Mouse (Mus musculus) C2C12 (cell line): ENCODE data around the gene Spats2l. TPM values are rescaled to one million over a fixed set of nuclear protein-coding genes. Genes with fewer than 3 reads are reported as not detected.

ENCODE experiments used
- H3K27me3 ChIP-seq: one replicate; pipeline ENCODE4 v1.6.1; 2011; ENCODE audit not compliant: control insufficient read depth, insufficient read depth, insufficient read length
- H3K36me3 ChIP-seq: one replicate; pipeline ENCODE4 v1.6.1; 2011; ENCODE audit not compliant: control insufficient read depth, insufficient read depth
- H3K4me3 ChIP-seq: one replicate; pipeline ENCODE4 v1.5.1; 2011; ENCODE audit warnings: mild to moderate bottlenecking, control low read depth; ENCODE audit not compliant: poor library complexity, insufficient read depth, severe bottlenecking
- H3K79me2 ChIP-seq: one replicate; pipeline ENCODE4 v1.6.1; 2011; ENCODE audit not compliant: control insufficient read depth, insufficient read depth
- H3K79me3 ChIP-seq: one replicate; pipeline ENCODE4 v1.6.1; 2011; ENCODE audit warnings: low read depth, control low read depth
- H3ac ChIP-seq: one replicate; pipeline ENCODE3; 2011; ENCODE audit warnings: low read depth; ENCODE audit not compliant: control insufficient read depth, insufficient read length
- CEBPB ChIP-seq: IDR thresholded peaks from one replicate; pipeline ENCODE4 v1.6.1; 2011; ENCODE audit warnings: low read depth, mild to moderate bottlenecking, control low read depth, moderate library complexity
- CTCF ChIP-seq: IDR thresholded peaks from one replicate; pipeline ENCODE4 v1.5.1; 2011; ENCODE audit not compliant: control insufficient read depth, insufficient read depth, insufficient read length
- FOSL1 ChIP-seq: IDR thresholded peaks from one replicate; pipeline ENCODE4 v1.8.0; 2011; ENCODE audit warnings: mild to moderate bottlenecking, low read length; ENCODE audit not compliant: poor library complexity, insufficient read depth, severe bottlenecking
- MAX ChIP-seq: IDR thresholded peaks from one replicate; pipeline ENCODE4 v1.6.1; 2011; ENCODE audit warnings: mild to moderate bottlenecking, control low read depth
- MYOD1 ChIP-seq: IDR thresholded peaks from one replicate; pipeline ENCODE4 v1.6.1; 2011; ENCODE audit warnings: low read depth; ENCODE audit not compliant: control insufficient read depth, insufficient read length
- MYOG ChIP-seq: IDR thresholded peaks from one replicate; pipeline ENCODE4 v1.6.1; 2011; ENCODE audit not compliant: control insufficient read depth, insufficient read length; ENCODE audit errors: extremely low read depth
- USF1 ChIP-seq: IDR thresholded peaks from one replicate; pipeline ENCODE4 v1.6.1; 2011; ENCODE audit warnings: low read depth, mild to moderate bottlenecking, control low read depth, moderate library complexity
- polyA plus RNA-seq: library from polyadenylated mRNA; unstranded; fragments of >200 nt; fragmentation: generic; extraction: Trizol; gene quantifications from one replicate; pipeline ENCODE4 v1.2.1, GENCODE M21; 2012; ENCODE audit warnings: missing spikeins

Gene Spats2l
- polyA plus RNA-seq, 1 experiment, result 0.57 TPM

DNA sequence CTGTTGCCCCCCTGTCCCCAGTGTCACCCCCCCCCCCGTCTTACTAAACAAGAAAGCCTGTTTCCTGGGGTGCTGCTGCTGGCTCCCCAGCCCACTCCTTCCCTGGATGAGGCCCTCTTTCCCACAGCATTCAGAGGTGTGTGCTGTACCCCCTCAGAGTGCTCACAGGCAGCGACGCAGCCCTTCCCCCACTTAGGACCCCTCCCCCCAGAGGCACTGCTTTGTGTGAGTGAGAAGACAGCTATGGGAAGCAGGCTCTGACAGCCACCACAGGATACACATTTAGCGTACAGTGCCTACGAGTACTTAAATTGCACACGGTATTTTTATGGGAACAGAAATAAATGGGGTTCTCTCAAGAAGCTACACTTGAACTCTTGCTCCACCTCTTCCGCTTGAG is 33.9 kb downstream of the Spats2l start:
- H3K36me3 ChIP-seq, result no peaks in the 10 kb centered on the region
- TF ChIP-seq MYOG (no peak), FOSL1 (no peak), MAX (no peak), CTCF (no peak), CEBPB (no peak), USF1 (no peak), MYOD1 (no peak)

DNA sequence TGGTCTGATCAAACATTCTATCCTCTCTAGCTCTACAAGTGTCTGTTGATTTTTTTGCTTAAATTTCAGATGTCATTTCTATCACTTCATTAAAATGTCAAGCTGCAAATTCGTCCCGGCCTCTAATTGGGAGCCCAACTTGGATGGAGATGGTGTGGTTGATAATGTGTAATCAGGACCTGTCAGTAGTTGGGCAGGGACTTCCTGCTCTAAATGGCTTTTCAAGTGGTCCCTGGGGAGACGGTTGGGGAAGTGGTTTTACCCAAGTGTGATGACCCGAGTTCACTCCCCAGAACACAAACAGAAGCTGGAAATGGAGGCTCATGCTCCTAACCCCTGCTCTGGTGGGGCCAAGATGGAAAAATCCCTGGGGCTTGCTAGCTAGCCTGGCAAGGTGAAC is 36.3 kb downstream of the Spats2l start:
- H3K36me3 ChIP-seq, result no peaks in the 10 kb centered on the region
- H3K79me3 ChIP-seq, result no peaks in the 10 kb centered on the region
- H3ac ChIP-seq, result no peak overlapping the region
- no peak overlapping the region for H3K4me3 ChIP-seq
- TF ChIP-seq CTCF (no peak), FOSL1 (no peak), MAX (no peak)
- no peaks in the 10 kb centered on the region for H3K79me2 ChIP-seq
- H3K27me3 ChIP-seq, result no peaks in the 10 kb centered on the region

More for the DNA sequence above, 33.9 kb downstream of the Spats2l start:
- H3ac ChIP-seq, result no peak overlapping the region
- H3K79me2 ChIP-seq, result no peaks in the 10 kb centered on the region
- no peaks in the 10 kb centered on the region for H3K79me3 ChIP-seq
- no peaks in the 10 kb centered on the region for H3K27me3 ChIP-seq
- H3K4me3 ChIP-seq, result no peak overlapping the region

DNA sequence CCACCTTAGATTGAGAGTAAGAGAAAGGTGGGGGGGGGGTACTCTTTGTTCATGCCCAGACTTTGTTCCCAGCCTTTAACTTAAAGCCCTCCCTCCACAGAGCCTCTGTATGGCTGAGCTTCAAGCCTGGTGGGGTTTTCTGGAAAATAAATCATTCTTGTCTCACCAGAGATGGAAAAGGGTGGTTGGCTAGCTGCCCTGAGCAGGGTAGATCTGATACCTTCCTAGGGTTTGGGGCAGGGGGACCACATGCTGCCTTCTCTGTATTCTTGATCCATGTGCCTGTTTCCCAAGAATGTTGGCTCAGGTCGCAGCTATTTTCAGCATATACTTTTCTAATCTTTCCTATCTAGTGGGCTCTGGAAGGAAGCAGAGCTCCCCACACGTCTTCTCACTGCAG is 43.1 kb downstream of the Spats2l start:
- Histone ChIP-seq H3K27me3 (no peaks in the 10 kb centered on the region), H3K4me3 (no peak overlapping the region), H3K79me2 (no peaks in the 10 kb centered on the region), H3ac (no peak overlapping the region), H3K79me3 (no peaks in the 10 kb centered on the region), H3K36me3 (no peaks in the 10 kb centered on the region)
- TF ChIP-seq CTCF, result no peak
- no peak for TF ChIP-seq CEBPB
- no peak for TF ChIP-seq MYOG
- TF ChIP-seq FOSL1, result no peak
- no peak for TF ChIP-seq MAX
- no peak for TF ChIP-seq MYOD1
- TF ChIP-seq USF1, result no peak

DNA sequence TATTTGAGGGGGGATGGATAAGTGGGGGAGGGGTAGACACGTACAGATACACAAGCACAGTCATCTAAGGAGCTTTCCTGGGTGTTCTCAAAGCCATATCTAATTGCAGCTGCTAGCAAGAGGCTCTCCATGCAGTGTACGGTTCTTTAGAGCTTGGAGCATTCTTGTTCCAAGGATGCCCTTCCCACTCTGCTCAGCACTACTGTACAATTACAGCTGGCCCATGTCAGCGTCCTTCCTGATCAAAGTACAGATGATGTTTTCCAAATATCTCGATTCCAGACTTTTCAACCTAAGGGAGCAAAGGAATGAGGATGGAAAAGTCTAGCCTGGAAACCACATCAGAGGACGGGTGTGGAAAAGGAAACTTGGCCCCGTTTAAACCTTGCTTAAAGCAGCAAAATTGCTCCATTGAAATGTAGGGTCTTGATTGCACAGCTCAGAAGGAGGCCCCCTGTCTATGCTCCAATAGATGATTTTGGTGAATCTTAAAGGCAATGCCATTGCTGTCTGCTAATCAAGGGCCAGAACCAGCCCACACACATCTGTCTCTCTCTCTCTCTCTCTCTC is 46.6 kb downstream of the Spats2l start:
- H3K27me3 ChIP-seq, result no peaks in the 10 kb centered on the region
- no peaks in the 10 kb centered on the region for H3K36me3 ChIP-seq
- no peaks in the 10 kb centered on the region for H3K79me2 ChIP-seq
- H3K79me3 ChIP-seq, result no peaks in the 10 kb centered on the region
- no peak overlapping the region for H3K4me3 ChIP-seq
- no peak overlapping the region for H3ac ChIP-seq
- TF ChIP-seq MYOD1 (no peak), FOSL1 (no peak), USF1 (no peak), CEBPB (no peak), CTCF (no peak), MAX (no peak), MYOG (no peak)

DNA sequence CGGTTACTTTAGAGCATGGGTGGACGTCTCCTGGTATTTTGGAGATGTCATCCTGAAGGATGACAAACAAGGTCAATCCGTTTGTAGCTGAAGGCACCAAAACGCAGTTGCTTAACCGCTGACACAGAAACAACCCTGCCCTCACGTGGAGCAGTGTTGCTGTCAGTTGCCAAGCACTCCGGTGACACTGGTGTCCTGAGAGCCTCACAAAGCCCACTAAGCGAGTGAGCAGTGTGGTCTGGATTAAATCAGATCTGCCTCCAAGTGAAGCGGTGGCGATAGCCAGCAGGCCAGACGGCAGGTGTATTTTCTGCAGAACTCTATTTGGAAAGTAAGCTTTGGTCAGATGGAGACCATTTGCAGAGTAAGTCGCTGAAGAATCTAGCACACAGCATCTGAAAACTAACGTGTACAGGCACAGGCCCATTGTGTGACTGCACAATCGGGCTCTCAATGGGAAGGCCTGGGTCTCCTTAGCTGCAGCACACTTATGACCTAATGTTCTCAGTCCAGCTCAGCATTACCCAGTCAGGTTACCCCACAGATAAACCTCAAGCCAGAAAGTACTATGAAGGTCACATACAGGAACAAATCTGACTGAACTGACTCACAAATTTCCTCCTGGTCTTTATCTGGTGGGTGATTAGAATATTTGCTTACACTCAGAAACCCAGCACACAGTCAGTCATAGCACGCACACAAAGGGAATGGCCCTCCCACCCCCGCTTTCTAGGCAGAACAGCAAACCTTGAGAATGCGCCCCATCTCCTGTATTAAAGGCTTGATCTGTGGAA is 51.2 kb downstream of the Spats2l start:
- Histone ChIP-seq H3K36me3 (no peaks in the 10 kb centered on the region), H3K4me3 (no peak overlapping the region), H3ac (no peak overlapping the region), H3K79me2 (no peaks in the 10 kb centered on the region), H3K27me3 (no peaks in the 10 kb centered on the region), H3K79me3 (no peaks in the 10 kb centered on the region)
- TF ChIP-seq MAX, result no peak

DNA sequence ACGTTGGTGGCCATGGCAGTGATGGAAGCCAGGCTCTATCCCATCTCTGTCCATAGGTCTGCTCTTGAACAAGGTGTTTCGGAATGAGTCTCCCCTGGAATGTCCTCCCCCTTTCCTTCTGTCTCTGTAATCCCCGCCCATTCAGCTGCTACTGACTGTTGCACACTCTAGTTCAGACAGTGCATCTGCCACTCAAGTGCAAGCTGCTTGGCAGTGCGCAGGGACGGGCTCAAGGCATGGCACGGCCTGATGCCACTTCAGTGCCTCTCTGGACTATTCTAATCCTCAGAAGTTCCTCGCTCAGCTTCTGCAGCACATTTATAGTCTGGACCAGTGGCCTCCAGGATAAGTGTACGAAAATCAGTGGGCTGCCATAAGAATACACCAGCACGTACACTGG is 52.3 kb downstream of the Spats2l start:
- no peaks in the 10 kb centered on the region for H3K79me2 ChIP-seq
- H3ac ChIP-seq, result no peak overlapping the region
- H3K27me3 ChIP-seq, result no peaks in the 10 kb centered on the region
- TF ChIP-seq CEBPB, result no peak
- TF ChIP-seq MAX, result no peak
- no peak for TF ChIP-seq CTCF
- TF ChIP-seq MYOG, result no peak
- no peak for TF ChIP-seq USF1
- no peak for TF ChIP-seq FOSL1
- TF ChIP-seq MYOD1, result no peak
- no peaks in the 10 kb centered on the region for H3K79me3 ChIP-seq
- no peak overlapping the region for H3K4me3 ChIP-seq
- H3K36me3 ChIP-seq, result no peaks in the 10 kb centered on the region
